Mouse (Mus musculus) cerebellum, adult 18-20 months (tissue): Measurements from ENCODE around the gene Cdh1.
"Not testable (repeated sequence)": the region's sequence is repeated elsewhere in the genome, so short reads cannot be mapped to it uniquely, and the experiment has no call there.

Source experiments
- DNase-seq, 2 experiments: peaks; one replicate each; pipeline ENCODE4 v3.0.0; 2021

Gene Cdh1

GRCm38 (mm10) chr8:106603131-106603819 lies at the start of gene Cdh1:
Cdh1 (plus strand) TSS chr8:106603351.
- DNase-seq, result peak; percentile 16 to 34

- DNase-seq, result no peak
Observed at GRCm38 (mm10) chr8:106554011-106554410, 49.1 kb upstream of the Cdh1 start.

- DNase-seq, result no peak
Observed at GRCm38 (mm10) chr8:106556068-106556645, 47.0 kb upstream of the Cdh1 start.

- no peak for DNase-seq
Observed at GRCm38 (mm10) chr8:106559844-106560243, 43.3 kb upstream of the Cdh1 start.

GRCm38 (mm10) chr8:106561097-106561865 lies 41.9 kb upstream of the Cdh1 start:
- peak; percentile 21 to 30 for DNase-seq

GRCm38 (mm10) chr8:106563691-106564182 lies 39.4 kb upstream of the Cdh1 start:
- no peak for DNase-seq

GRCm38 (mm10) chr8:106569006-106569405 lies 34.1 kb upstream of the Cdh1 start:
- no peak for DNase-seq

- no peak for DNase-seq
Observed at GRCm38 (mm10) chr8:106570386-106570785, 32.8 kb upstream of the Cdh1 start.

- DNase-seq, result no peak
Observed at GRCm38 (mm10) chr8:106571551-106572172, 31.5 kb upstream of the Cdh1 start.

- not testable (repeated sequence) for DNase-seq
Observed at GRCm38 (mm10) chr8:106572175-106572574, 31.0 kb upstream of the Cdh1 start.

GRCm38 (mm10) chr8:106573168-106573567 lies 30.0 kb upstream of the Cdh1 start, which contains the start of gene Gm10073:
Gm10073 (minus strand) TSS chr8:106573461.
- DNase-seq, result not testable (repeated sequence)

- no peak for DNase-seq
Observed at GRCm38 (mm10) chr8:106574283-106574682, 28.9 kb upstream of the Cdh1 start.

- no peak for DNase-seq
Observed at GRCm38 (mm10) chr8:106576849-106577555, 26.1 kb upstream of the Cdh1 start.

GRCm38 (mm10) chr8:106579510-106579909 lies 23.6 kb upstream of the Cdh1 start:
- DNase-seq, result no peak

- DNase-seq, result no peak
Observed at GRCm38 (mm10) chr8:106581344-106582088, 21.6 kb upstream of the Cdh1 start.

- no peak for DNase-seq
Observed at GRCm38 (mm10) chr8:106584942-106585670, 18.0 kb upstream of the Cdh1 start.

GRCm38 (mm10) chr8:106585671-106586037 lies 17.5 kb upstream of the Cdh1 start:
- no peak for DNase-seq

GRCm38 (mm10) chr8:106586896-106587295 lies 16.3 kb upstream of the Cdh1 start:
- DNase-seq, result no peak

GRCm38 (mm10) chr8:106588443-106589431 lies 14.4 kb upstream of the Cdh1 start:
- no peak for DNase-seq

- no peak for DNase-seq
Observed at GRCm38 (mm10) chr8:106592458-106592857, 10.7 kb upstream of the Cdh1 start.
